Mouse (Mus musculus) retina, postnatal 1 day (tissue): ENCODE data around the gene Intu.

ENCODE experiments used
- DNase-seq: peaks from one replicate; pipeline ENCODE4 v3.0.0-alpha.2; 2012

Gene Intu

DNA sequence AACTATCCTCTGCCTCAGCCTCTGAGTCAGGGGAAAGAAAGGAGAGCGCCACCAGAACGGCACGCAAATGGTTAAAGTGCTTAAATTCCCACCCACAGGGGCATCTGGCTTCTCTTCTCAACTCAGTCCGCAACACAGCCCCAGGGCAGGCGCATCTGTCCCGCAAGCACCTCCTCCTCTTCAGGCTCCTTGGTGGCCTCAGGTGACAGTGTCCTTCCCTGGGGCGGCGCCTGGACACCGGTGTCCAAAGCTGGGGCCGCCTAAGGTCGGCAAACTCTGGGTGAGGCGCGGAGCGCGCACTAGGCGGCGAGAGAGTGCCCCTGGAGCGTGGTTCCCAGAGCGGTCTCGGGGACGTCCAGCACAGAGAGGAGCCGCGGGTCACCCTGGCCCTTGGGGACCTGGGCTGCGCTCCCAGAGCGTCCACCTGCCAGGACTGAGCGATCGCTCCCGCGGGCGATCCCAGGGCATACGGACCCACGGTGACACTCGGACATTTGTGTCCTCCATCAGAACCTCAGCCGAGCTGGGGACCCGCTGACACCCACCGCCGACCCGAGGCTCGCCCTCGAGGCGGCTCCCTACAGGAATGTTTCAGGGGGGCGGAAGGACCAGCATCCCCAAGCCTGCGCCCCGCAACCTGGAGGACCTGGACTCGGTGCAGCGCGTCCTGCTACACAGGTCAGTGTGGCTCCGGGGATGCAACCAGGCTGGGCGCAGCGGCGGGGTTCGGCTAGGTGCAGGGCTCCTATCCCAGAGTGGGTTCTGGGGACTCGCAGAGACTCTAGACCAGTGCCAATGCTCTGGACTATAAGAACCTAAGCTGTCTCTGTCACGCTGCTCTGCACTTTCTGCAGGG, at the start of gene Intu:
Gene Intu, plus strand, starts transcription at position 1 of the 856 bp plus-strand sequence.
- DNase-seq, result peak; percentile 78

DNA sequence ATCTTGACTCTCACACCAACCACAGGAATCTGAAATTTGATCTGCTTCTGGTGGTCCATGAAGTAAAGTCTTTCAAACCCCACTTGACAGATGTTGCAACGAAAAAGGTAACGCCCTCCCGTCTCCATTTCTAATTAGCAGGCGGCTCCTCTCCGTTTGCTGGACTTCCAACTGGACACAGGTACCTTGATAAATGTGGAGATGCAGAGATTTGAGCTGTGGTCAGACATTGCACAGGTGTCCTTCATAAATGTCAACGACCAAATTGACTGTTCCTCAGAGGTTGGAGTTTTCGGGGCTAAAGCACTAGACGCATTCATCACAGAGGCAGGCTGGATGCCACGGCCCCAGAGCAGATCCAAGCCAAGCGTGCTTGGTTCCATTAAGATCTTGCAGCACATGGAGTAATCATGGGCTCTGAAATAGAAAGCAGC, 47.8 kb upstream of the Intu start:
- no peak for DNase-seq

GRCm38 (mm10) chr3:40487381-40487780, 43.7 kb upstream of the Intu start:
- DNase-seq, result no peak

GRCm38 (mm10) chr3:40491742-40492141, 39.3 kb upstream of the Intu start:
- DNase-seq, result no peak

- DNase-seq, result no peak
Measured at GRCm38 (mm10) chr3:40498898-40499297, 32.2 kb upstream of the Intu start.

- no peak for DNase-seq
Measured at GRCm38 (mm10) chr3:40500157-40500808, 30.8 kb upstream of the Intu start.

DNA sequence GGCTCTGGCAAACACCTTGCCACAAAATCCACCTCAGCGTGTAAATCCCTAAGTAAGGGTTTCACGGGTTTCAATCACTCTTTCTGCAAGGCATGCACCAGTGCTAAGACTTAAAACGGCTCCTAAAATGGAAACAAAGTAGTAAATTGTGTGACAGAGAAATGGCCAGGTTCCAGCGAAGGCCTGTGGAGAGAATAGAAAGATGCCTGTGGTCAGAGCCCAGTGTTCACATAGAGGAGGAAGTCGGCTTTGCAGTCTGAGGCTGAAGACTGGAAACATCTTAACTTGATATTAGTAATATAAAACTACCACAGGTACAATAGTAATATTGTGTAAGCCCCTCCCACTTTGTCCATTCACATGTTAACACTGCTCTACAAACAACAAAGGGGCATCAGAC, 26.7 kb upstream of the Intu start:
- DNase-seq, result no peak

DNA sequence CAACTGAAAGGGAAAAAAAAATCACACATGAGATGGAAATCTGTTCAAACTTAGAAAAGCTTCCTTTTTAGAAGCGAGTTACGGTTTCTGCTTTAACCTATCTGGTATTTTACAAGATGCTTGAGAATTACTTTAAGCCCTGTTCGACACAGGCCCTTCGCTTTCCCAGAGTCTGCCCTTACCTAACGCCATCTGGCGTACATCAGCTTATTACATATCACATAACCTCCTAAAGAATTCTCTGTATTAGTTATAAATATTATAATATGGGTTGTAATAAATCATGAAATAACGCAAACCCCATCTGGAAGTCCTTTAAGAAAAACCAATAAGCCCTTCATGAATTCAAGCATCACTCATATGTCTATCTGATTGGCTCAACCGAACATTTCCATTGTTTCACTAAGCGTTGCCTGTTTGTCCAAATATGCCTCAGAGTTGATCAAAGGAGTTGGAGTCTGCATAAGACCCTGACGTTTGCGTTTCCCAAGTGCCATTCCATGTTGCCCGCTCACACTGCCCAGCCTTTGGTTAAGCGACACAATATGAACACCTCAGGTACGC, 25.6 kb upstream of the Intu start:
- no peak for DNase-seq

GRCm38 (mm10) chr3:40508927-40509576, 22.0 kb upstream of the Intu start:
- DNase-seq, result no peak

DNA sequence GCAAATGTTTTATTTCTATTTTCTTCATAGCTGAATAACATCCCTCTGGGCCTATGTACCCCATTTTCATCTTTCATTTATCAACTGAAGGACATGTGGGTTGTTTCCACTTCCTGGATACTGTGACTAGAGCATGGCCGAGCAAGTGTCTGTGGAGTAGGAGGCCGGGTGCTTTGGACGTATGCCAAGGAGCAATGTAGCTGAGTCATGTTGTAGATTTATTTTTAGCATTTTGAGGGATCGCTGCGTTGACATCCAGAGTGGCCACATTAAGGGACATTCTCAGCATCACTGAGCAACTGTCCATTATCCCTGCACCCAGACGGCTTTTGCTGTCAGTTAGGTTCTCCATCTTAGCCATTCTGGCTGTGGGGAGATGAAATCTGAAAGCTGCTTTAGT, 20.5 kb upstream of the Intu start:
- DNase-seq, result peak; percentile 72

- DNase-seq, result peak; percentile 45
Measured at GRCm38 (mm10) chr3:40512936-40513829, 17.9 kb upstream of the Intu start.

DNA sequence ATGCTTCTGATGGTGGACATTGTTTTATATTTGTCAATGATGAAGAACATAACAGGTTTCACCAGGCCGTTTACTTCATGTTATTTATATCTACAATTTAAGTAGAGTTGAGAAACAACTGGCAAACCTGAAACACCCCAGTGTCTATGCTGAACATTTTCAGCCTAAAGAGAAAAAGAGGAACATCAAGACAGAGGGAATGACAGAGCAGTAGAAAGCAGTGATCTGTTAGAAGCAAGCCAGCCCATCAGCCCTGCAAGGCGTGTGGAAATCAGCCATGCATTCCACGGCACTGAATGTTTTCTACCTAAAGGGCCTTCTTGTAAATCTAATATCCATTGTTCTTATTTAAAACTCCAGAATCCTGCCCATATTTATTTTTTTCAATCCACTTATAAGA, 12.8 kb upstream of the Intu start:
- DNase-seq, result no peak

- DNase-seq, result no peak
Measured at GRCm38 (mm10) chr3:40519555-40519954, 11.5 kb upstream of the Intu start.

GRCm38 (mm10) chr3:40520567-40520966, 10.5 kb upstream of the Intu start:
- DNase-seq, result no peak

GRCm38 (mm10) chr3:40522446-40522845, 8.6 kb upstream of the Intu start:
- DNase-seq, result no peak

- peak; percentile 23 for DNase-seq
Measured at GRCm38 (mm10) chr3:40522846-40523245, 8.2 kb upstream of the Intu start.

DNA sequence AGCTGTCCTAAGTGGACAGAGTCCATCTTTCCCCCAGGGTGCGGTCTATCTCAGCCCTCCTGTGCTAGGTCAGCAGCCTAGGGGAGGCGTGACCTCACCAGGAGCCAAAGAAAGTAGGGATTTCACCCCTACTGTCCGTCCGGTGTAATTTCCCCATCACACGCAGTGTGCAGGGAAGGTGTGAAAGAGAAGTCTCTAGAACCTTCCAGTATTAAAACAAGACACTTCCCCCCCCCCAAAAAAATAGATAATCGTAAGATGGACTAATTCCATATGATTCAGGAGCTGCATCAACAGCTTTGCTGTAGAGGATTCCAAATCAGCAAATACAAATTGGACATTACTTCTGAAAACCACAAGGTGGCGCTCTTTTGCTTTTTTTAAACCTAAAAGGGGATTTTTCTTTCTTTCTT, 7.7 kb upstream of the Intu start:
- peak; percentile 62 for DNase-seq

DNA sequence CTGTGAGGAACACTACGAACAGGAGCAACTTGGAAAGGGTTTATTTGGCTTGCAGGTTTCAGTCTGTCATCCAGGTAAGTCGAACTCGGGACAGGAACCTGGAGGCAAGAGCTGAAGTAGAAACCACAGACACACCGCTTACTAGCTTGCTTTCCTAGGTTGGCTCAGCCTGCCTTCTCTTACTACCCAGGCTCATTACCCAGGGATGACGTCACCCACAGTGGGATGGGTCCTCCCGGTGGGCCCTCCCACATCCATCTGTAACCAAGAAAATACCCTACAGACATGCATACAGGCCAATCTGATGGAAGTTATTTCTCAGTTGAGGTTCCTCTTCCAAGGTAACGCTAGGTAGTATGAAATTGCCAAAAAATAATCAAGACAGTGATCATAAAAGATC, 6.2 kb upstream of the Intu start:
- DNase-seq, result no peak

DNA sequence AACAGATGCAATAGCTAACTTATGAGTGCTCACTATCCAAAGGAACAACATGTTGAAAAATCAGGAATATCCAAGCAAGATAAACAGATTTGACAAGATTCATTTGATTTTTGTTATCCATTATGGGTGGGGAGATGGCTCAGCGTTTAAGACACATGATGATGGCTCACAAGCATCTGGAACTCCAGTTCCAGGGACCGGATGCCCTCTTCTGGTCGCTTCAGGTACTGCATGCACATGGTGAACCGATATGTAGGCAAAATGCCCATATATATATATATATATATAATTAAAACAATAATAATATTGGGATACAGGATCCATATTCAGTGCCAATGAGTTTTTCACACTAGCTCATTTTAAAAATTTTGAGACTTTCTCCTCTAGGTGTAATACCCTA, 5.7 kb upstream of the Intu start:
- peak; percentile 73 for DNase-seq

DNA sequence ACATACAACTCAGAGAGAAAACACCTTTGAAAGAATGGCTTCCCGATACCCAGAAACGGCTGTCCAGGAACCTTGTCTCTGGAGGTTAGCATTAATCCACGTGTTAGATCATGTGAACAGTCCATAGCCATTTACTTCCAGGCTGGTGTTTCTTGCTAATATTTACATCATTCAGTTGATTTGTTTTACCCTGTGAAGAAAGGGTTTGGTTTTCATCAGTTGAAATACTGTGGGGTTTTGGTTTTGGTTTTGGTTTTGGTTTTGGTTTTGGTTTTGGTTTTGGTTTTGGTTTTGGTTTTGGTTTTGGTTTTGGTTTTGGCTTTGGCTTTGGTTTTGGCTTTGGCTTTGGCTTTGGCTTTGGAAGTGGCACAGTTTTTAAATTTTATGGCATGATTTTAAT, 5.0 kb upstream of the Intu start:
- no peak for DNase-seq

GRCm38 (mm10) chr3:40527218-40527617, 3.9 kb upstream of the Intu start:
- no peak for DNase-seq
